Mouse (Mus musculus) intestine, postnatal 0 days (tissue): Measurements from ENCODE around the gene Olfr1417. TPM values are rescaled to one million over a fixed set of nuclear protein-coding genes. Genes with fewer than 3 reads are reported as not detected.

Experiments used
- ATAC-seq: fragments of 200-750 bp; cut with Nextera tagmentation; 2 replicates; pipeline ENCODE4 v1.8.0; 2017; ENCODE audit warnings: mild to moderate bottlenecking, moderate TSS enrichment, moderate library complexity
- H3K27ac ChIP-seq: fragments of 300-500 bp; sonication (generic); 2 replicates; pipeline ENCODE4 v1.5.1; 2014; ENCODE audit warnings: mild to moderate bottlenecking, low read depth, low read length, moderate library complexity
- H3K27me3 ChIP-seq: fragments of 300-500 bp; sonication (generic); replicated peaks from 2 replicates; pipeline ENCODE4 v1.6.1; 2014; ENCODE audit warnings: low read length, mixed read lengths; ENCODE audit not compliant: control insufficient read depth, insufficient read depth
- H3K36me3 ChIP-seq: fragments of 300-500 bp; sonication (generic); 2 replicates; pipeline ENCODE4 v1.6.1; 2014; ENCODE audit warnings: mild to moderate bottlenecking, moderate library complexity; ENCODE audit not compliant: control insufficient read depth, insufficient read depth
- H3K4me1 ChIP-seq: fragments of 300-500 bp; sonication (generic); replicated peaks from 2 replicates; pipeline ENCODE4 v1.6.1; 2014; ENCODE audit warnings: antibody characterized with exemption, low read length, mixed read lengths; ENCODE audit not compliant: control insufficient read depth, insufficient read depth
- H3K4me2 ChIP-seq: fragments of 300-500 bp; sonication (generic); replicated peaks from 2 replicates; pipeline ENCODE4 v1.6.1; 2014; ENCODE audit warnings: low read depth, mild to moderate bottlenecking, moderate library complexity
- H3K4me3 ChIP-seq: fragments of 300-500 bp; sonication (generic); 2 replicates; pipeline ENCODE4 v1.5.1; 2014; ENCODE audit warnings: low read depth, low read length
- H3K9ac ChIP-seq: fragments of 300-500 bp; sonication (generic); 2 replicates; pipeline ENCODE4 v1.6.1; 2014; ENCODE audit warnings: mild to moderate bottlenecking, low read depth, low read length
- H3K9me3 ChIP-seq: fragments of 300-500 bp; sonication (generic); 2 replicates; pipeline ENCODE4 v1.6.1; 2016; ENCODE audit warnings: mixed run types; ENCODE audit not compliant: control insufficient read depth
- CTCF ChIP-seq: sonication (generic); IDR thresholded peaks from 2 replicates; pipeline ENCODE4 v1.5.1; 2016; ENCODE audit warnings: low read depth, mild to moderate bottlenecking, control low read depth, antibody characterized with exemption, moderate library complexity
- WGBS: fragments of 180-500 bp; shearing (Covaris S2); extraction: QIAGEN DNeasy Blood & Tissue Kit; methylation state at CpG from one replicate; pipeline ENCODE4 v1.1.7; 2014; 5-methylcytosine and 5-hydroxymethylcytosine counted together
- polyA plus RNA-seq: library from polyadenylated mRNA; unstranded; fragments of >200 nt; fragmentation: Nextera tagmentation; extraction: Ambion mirVana; gene quantifications from 2 replicates; pipeline ENCODE4 v1.2.1, GENCODE M21; 2015

Olfr1417 gene
- polyA plus RNA-seq, 1 experiment from 2014 or later = 0.08 TPM

GRCm38 (mm10) chr19:11854821-11855220, 15.8 kb upstream of the Olfr1417 start:
- Histone ChIP-seq H3K4me3 (no peak overlapping the region), H3K4me1 (no peaks in the 10 kb centered on the region), H3K9ac (no peak overlapping the region), H3K4me2 (no peak overlapping the region), H3K36me3 (no peaks in the 10 kb centered on the region), H3K27ac (no peak overlapping the region), H3K9me3 (no peaks in the 10 kb centered on the region), H3K27me3 (no peaks in the 10 kb centered on the region)
- 87% methylated on average over 2 of the region's 2 CpGs for WGBS
- no peak for TF ChIP-seq CTCF
- no peak for ATAC-seq

GRCm38 (mm10) chr19:11852652-11853051, 13.6 kb upstream of the Olfr1417 start:
- TF ChIP-seq CTCF = no peak
- H3K4me3 ChIP-seq = no peak overlapping the region
- no peak for ATAC-seq
- no peak overlapping the region for H3K27ac ChIP-seq
- no peak overlapping the region for H3K9ac ChIP-seq
- no peaks in the 10 kb centered on the region for H3K4me1 ChIP-seq
- H3K9me3 ChIP-seq = no peaks in the 10 kb centered on the region
- H3K27me3 ChIP-seq = no peaks in the 10 kb centered on the region
- WGBS = 58% methylated on average over 4 of the region's 4 CpGs
- H3K36me3 ChIP-seq = no peaks in the 10 kb centered on the region
- H3K4me2 ChIP-seq = no peak overlapping the region

- H3K9me3 ChIP-seq = no peaks in the 10 kb centered on the region
- H3K9ac ChIP-seq = no peak overlapping the region
- H3K4me1 ChIP-seq = no peaks in the 10 kb centered on the region
- 86% methylated on average over 4 of the region's 4 CpGs for WGBS
- H3K36me3 ChIP-seq = no peaks in the 10 kb centered on the region
- no peak for ATAC-seq
- TF ChIP-seq CTCF = no peak
- H3K27me3 ChIP-seq = no peaks in the 10 kb centered on the region
- H3K27ac ChIP-seq = no peak overlapping the region
- H3K4me3 ChIP-seq = no peak overlapping the region
- no peak overlapping the region for H3K4me2 ChIP-seq
These were observed 7.3 kb upstream of the Olfr1417 start for GRCm38 (mm10) chr19:11846333-11846732.

GRCm38 (mm10) chr19:11823346-11824065, 15.5 kb downstream of the Olfr1417 start:
- no peak for ATAC-seq
- 0 out of 2 replicates have a peak, but pooled peaks cover 3% of the 10 kb centered on the region for H3K4me1 ChIP-seq
- no peak overlapping the region for H3K4me3 ChIP-seq
- no peak overlapping the region for H3K27ac ChIP-seq
- no peaks in the 10 kb centered on the region for H3K27me3 ChIP-seq
- H3K9me3 ChIP-seq = no peaks in the 10 kb centered on the region
- no peak overlapping the region for H3K9ac ChIP-seq
- WGBS = 59% methylated on average over 4 of the region's 4 CpGs
- no peaks in the 10 kb centered on the region for H3K36me3 ChIP-seq
- TF ChIP-seq CTCF = no peak
- no peak overlapping the region for H3K4me2 ChIP-seq

- ATAC-seq = no peak
These were observed 18.8 kb downstream of the Olfr1417 start for GRCm38 (mm10) chr19:11820211-11820610.

GRCm38 (mm10) chr19:11819800-11820199, 19.2 kb downstream of the Olfr1417 start:
- Histone ChIP-seq H3K36me3 (no peaks in the 10 kb centered on the region; the same call in 1 of the 2 replicates), H3K9ac (peak overlapping the region; percentile 93; the same call in 1 of the 2 replicates), H3K4me2 (peak overlapping the region; percentile 82), H3K27me3 (no peaks in the 10 kb centered on the region), H3K4me3 (peak overlapping the region; percentile 90), H3K9me3 (no peaks in the 10 kb centered on the region), H3K4me1 (0 out of 2 replicates have a peak, but pooled peaks cover 3% of the 10 kb centered on the region), H3K27ac (peak overlapping the region; percentile 99)
- peak; percentile 64 for ATAC-seq
- WGBS = under 1% methylated on average over 15 of the region's 15 CpGs
- TF ChIP-seq CTCF = peak; percentile 81

More at GRCm38 (mm10) chr19:11820211-11820610, 18.8 kb downstream of the Olfr1417 start:
- H3K9me3 ChIP-seq = no peaks in the 10 kb centered on the region
- 0 out of 2 replicates have a peak, but pooled peaks cover 3% of the 10 kb centered on the region for H3K4me1 ChIP-seq
- TF ChIP-seq CTCF = no peak
- 31% methylated on average over 6 of the region's 6 CpGs for WGBS
- H3K9ac ChIP-seq = peak overlapping the region; percentile 93; the same call in 1 of the 2 replicates
- H3K36me3 ChIP-seq = no peaks in the 10 kb centered on the region; the same call in 1 of the 2 replicates
- H3K27ac ChIP-seq = peak overlapping the region; percentile 99
- H3K4me3 ChIP-seq = peak overlapping the region; percentile 90; the same call in 1 of the 2 replicates
- no peaks in the 10 kb centered on the region for H3K27me3 ChIP-seq
- peak overlapping the region; percentile 82 for H3K4me2 ChIP-seq
